Mouse (Mus musculus) neural tube, embryonic 10.5 days (tissue): Measurements from ENCODE around the gene Mypop.

ENCODE experiments used
- DNase-seq: peaks from one replicate; pipeline ENCODE4 v3.0.0-alpha.2; 2017; ENCODE audit warnings: low spot score; ENCODE audit errors: extremely low spot score

Gene Mypop

DNA sequence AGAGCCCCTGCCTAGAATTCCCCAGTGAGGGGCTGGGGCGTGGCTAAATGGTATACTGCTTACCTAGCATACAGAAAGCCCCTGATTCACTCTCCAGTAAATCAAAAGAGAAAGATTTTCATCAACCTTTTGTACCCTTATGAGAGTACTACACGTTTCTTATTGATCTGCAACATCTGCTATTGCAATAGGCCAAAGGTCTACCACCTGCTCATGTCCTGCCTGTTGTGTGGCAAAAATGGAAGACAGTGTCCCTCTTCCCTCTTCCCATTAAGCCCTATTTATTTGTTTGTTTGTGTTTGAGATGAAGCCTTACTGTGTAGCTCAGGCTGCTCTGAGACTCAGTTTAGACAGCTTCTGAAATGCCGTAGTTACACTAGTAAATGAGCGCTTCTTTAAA is 25.0 kb downstream of the Mypop start:
- no peak for DNase-seq

DNA sequence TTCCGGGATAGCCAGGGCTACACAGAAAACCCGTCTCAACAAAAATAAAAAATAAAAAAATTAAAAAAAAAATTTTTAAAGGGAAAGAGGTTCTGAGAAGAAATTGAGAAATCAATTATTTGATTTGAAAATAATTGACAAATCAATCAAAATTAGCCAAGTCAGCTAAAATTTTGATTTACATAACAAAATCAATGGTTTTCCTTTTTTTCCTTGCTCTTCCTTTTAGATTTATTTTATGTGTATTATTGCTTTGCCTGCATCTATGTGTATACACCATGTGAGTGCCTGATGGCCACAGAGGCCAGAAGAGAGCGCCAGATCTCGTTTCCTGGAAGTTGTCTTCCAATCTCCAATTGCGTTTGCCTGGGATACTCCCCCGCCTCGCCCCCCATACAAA is 26.9 kb downstream of the Mypop start:
- DNase-seq, result no peak

DNA sequence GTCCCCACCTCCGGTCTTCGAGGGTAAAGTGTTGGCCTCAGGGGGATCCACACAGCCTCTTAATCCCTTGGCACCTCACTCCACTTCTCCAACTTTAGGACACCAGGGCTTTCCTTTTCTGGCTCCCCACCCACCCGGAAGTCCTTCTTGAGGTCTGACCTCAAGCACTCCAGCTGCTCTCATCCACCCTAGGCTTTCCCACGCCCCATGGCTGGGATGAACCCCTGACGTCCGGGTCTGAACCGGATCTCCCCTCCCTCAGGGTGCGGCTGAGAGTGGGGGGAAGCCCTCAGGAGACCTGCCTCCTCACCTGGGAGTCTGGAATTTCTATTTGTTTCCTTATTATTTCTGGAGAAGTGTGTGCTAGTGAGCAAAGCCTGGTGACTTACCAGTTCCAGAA is 30.0 kb downstream of the Mypop start:
- no peak for DNase-seq

DNA sequence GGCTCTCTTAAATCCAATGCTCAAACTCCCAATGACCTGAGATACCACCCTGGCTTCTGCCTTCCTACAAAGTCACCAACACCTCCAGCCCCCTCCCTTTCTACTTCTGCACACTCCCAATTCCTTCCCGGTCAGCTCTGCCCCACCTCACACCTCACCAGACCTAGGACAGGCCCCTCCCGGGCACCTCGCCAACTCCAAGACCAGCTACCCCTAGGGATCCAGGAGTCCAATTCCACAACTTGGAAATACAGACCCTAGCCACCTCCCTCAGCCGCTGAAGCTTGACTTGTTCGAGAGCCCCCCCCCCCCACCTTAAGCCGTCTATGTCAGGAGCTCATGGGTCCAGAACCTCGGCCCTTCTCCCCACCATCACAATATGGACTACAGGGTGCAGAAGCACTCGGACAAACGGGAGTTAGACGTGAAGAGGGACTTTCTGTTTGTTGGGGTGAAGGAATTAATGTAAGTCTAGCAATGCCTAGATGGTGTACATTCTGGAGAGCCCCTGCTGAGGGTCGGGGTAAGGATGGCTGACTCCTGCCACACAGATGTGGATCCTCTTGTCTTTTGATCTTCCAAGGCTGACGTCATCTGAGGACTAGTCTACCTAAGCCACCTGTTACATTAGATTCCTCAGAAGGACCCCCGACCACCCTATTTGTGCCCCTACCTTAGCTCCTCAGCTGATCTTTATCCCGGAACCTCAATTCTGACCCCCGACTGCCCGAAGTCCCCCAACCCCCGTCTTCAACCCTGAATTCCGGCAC is 31.3 kb downstream of the Mypop start:
- no peak for DNase-seq

DNA sequence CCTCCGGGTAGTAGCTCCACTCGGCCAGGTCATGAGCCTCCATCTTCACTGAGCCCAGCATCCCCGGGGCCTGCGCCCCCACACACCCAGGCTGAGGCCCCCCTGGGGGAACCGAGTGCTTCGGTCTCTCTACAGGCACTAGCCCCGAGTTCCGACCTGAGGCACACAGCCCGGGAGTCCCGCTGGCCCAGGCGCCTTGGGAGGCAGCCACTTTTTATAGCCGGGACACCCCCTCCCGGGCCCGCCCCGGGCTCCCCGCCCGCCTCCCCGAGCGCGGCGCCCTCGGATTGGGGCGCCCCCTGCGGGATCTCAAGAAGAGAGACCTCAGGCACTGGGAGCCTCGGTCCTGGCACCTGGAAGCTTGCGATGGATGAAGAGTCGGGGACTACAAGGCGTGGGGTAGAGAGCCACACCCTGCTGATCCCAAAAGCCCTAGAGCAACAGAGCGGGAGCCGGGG is 32.3 kb downstream of the Mypop start, which contains the start of gene Foxa3:
Foxa3 (minus strand) TSS at position 182 of the 458 bp plus-strand sequence.
- DNase-seq, result no peak

DNA sequence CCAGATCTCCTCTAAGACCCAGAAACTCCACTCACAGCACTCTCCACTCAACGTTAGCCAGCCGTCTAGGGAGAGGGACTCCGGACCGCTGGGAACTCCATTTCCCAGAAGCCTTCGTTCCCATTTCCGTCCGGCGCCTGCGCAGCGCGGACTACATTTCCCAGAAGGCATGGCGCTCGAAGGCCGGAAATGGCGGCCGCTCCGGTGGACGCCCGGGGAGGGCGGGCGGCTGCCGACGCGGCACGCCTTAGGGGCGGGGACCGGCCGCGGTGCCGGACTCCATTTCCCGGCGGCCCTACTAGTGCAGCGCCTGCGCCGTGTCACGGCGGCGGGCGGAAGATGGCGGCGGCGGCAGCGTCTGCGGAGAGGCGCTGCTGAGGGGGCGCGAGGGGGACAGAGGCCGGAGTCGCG is 33.1 kb downstream of the Mypop start, which contains the start of gene Sympk:
Sympk (plus strand) TSS at position 282 of the 411 bp plus-strand sequence.
- peak; percentile 93 for DNase-seq

DNA sequence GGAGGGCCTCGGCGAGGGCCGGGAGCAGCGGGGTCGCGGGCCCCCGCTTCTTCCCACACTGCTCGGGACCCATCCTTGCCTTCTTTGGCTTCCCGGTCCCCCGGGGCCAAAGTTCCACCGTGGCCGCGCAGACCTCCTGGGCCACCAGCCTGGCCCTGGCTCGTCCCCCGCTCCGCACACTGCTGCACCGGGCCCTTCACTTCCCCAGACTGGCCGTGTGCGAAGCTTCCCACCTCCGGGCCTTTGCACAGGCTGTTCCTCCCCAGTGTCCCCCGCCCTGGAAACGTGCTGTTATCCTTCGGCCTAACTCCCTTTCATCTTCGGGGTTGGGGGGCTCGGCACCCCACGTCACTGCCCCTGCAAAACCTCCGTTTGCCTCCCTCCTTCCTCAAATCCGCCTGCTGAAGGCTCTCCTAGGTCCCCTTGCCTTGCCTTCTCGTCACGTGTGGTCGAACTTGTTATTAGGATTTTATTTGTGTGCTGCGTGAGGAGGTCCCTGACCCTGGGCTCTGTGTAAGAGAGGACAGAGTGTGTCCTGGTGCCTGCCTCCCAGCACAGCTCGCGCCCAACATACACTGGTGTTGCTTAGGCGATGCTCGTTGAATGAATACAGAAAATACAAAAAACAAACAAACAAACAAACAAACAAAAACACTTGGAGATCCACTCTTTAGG is 33.7 kb downstream of the Mypop start:
- peak; percentile 59 for DNase-seq

DNA sequence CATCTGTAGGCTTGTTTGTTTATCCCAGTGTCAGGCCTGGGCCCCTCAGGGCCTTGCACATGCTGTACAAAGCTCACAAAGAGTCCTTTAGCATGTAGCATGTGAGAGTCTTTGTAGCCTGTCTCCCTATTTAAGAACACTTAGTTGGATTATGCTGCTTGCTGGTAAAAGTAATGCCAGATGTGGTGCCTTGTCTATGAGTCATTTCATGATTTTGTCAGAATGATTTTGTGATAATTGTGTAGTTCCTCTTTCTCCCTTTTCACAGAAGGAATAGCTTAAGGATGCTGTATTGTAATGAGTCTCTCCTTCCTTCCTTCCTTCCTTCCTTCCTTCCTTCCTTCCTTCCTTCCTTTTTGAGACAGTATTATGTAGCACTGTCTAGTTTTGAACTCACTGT is 37.0 kb downstream of the Mypop start:
- DNase-seq, result no peak

DNA sequence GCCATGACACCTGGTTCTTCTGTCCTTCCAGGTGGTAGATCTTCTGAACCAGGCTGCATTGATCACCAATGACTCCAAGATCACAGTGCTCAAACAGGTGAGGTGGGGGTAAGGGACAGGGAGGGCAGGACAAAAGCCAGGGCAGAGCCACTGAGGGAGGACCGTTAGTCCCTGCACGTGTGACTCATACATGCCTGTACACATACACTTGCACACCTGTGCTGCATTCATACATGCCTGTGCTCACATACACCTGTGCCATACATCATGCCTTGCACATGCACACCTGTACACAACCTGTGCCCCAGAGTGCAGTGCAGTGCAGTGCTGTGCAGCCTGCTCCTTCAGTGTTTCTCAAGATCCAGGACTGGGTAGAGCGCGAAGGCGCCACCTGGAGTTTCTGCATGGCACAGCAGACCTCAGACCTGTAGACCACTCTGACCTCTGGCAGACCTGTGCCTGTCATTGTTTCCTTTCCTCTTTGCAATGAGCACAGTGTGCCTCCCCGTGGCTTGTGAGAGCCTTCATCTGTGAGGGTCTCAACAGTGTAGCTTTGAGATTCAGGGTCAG is 38.1 kb downstream of the Mypop start:
- peak; percentile 59 for DNase-seq

DNA sequence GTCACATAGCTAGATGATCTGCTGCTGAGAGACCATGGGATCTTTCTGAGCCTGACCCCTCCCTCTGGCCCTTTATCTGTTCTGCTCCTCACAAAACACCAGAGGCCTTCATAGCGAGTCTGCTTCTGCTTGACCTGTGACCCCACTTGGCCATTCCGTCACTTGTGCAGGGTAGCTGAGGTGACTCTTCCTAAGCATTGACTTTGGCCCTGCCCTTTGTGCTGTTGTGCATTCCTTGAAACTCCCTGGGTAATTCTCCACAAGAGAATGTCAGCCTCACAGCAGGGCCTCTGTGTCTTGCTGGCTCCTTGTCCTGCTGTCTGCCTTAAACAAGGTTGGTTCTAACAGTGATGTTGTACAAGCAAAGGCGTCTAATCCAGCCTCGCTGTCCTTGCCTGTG is 40.6 kb downstream of the Mypop start:
- no peak for DNase-seq

DNA sequence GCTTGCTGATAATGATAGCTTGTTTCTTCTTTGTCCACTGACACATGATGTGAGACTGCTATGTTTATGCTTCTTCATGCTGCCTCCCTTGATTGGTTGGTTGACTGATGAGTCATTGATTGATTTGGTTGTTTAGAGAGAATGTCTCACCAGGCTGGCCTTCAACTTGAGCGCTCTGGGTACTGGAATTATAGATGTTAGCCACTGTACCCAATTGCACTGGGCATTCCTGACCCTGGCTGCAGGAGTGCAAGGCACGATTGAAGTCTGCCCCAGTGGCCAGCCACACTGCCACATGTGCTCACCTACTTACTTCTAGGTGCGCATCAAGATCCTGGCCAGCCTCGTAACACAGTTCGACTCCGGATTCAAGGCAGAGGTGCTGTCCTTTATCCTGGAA is 53.6 kb downstream of the Mypop start:
- DNase-seq, result no peak

DNA sequence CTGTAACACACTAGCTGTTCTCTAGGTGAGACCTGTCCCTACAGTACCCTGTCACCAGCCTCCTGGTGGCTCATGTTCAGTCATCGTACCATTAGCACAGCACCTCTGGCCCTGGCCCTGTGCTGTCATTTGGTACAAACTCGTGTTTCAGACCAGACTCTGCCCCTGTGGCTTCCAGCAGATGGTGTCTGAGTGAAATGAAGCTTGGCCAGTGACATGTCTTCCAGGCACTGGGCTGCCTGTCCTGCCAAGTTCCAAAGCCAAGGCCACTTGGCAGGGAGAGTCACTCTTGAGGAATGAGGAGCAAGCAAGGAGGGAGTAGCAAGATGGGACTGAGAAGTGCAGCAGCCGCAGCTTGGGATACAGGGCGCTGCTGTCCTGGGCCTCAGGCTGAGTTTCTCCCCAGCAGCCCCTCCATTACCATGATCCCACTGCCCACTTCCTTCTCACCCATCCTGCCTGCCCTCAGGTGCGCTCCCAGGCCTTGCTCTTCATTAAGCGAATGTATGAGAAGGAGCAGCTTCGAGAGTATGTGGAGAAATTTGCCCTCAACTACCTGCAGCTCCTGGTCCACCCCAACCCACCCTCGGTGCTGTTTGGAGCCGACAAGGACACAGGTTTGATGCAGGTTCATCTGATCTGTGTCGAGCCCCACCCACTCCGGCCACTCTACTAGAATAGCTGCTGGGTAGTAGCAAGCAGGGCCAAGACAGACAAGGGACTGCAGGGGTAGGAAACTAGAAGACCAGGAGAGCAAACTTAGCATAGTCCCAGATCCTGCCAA is 55.4 kb downstream of the Mypop start:
- DNase-seq, result no peak

DNA sequence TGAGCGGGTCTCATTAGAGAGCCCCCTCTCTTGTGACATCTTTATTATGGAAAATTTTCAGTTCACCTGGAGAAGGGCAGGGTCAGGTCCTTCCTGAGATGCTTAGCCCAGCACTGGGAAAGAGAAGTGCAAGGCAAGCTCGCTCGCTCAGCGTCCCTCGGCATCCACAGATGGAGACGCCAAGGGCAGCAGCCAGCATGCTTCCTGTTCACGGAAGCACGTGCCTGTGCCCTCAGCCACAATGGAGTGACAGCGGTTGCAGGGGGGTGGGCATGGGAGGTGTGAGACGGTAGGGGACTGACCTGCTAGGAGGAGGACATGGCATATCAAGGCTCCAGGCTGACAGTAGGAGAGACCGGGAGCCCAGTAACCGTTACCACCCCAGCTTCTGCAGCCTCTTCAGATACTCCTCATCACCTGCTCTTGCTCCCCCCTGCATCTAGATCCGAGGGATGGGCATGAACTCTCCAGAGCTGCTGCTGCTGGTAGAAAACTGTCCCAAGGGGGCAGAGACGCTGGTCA is 57.0 kb downstream of the Mypop start:
- no peak for DNase-seq

DNA sequence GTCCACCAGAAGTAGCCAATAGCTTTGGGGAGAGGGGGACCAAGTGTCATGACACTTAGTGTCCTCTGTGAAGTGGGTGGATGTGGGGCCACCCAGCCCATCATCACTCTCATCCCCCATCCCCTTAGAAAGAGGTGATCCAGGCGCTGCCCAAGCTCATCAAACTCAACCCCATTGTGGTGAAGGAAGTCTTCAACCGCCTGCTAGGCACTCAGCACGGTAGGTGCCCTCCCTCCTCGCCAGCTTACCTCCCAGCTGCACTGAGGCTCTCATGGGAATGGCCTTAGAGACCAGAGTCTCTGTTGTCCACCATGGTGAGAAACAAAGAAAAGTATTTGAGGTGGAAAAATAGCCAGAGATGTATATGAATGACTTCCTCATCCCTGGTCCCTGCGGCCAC is 58.2 kb downstream of the Mypop start:
- no peak for DNase-seq

DNA sequence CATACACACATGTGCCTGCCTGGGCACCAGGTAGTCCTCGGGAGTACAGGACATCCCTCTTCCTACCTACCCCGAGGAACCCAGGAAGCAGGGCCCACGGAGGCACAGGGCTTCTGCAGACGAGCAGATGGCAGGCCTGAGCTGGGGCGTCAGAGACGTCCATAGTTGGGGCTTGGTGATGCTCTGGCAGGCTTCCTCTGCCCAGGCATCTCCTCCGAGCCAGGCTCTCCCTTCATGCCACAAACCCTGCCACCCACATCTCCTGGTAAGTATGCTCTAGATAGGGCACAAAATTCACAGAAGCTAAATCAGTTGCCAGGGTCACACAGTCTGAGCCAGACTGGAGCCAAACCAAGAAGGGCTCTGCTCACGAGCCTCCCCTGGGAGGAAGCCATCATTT is 59.1 kb downstream of the Mypop start:
- DNase-seq, result no peak

DNA sequence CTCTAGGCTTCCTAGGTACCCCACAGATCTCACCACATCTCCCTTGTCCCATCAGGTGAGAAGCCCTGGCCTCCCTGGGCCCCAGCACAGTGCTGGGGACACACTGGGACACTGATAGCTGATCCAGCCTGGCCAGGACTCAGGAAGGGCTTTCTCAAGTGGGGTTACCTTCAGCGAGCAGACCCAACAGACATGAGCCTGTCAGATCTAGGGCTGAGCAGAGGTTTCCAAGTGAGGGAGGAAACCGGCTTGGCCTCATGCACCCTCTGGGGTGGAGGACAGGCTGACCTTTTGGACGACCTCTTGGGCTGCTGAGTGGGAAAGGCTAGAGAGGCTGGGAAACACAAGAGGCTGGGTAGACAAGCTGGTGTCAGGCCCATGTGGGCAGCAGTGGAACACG is 60.1 kb downstream of the Mypop start:
- no peak for DNase-seq
